Mouse (Mus musculus): ENCODE measurements around the gene Vmn2r93. TPM values are rescaled to one million over a fixed set of nuclear protein-coding genes. Genes with fewer than 3 reads are reported as not detected.
A peak's percentile ranks its signal among the peaks of the same experiment; 100 is the strongest.

The Vmn2r93 gene
- total and polyA plus RNA-seq, 3 experiments, result not detected

DNA sequence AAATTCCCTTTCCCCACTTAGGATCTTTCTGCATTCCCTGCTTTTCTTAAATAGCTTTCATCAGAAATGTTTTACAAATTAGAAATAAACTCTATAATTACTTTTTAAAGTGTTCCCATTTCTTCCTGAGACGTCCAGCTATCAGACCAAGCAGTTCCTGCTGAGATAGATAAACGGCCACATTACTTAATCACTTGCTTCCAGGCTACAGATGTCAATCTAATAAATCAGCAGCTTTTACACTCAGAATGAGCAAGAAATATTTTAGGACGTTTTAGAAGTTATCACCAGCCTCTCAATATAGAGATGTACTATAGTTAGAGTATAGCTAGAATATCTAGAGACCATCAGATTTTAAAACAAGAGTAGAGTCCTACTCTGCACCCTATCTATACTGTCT is 62.7 kb downstream of the Vmn2r93 start (continued):
- TF ChIP-seq CTCF (IDR thresholded peaks at IDR 0.05 in 2 of 3, conservative IDR thresholded peaks at IDR 0.05 in 1 of 3; ENCODE audit: control insufficient read depth in 1 of 3, insufficient read depth in 1 of 3, low read depth in 2 of 3, low read length in 3 of 3, poor library complexity in 1 of 3, severe bottlenecking in 1 of 3) (no peak), ETS1 (IDR thresholded peaks at IDR 0.05; ENCODE audit: low read depth, low read length) (peak; percentile 77), HCFC1 (IDR thresholded peaks at IDR 0.05; ENCODE audit: low read depth, low read length) (no peak), E2F4 (IDR thresholded peaks at IDR 0.05; ENCODE audit: borderline replicate concordance, low read depth, low read length) (no peak), EP300 (IDR thresholded peaks at IDR 0.05; ENCODE audit: low read depth in 1 of 2, low read length in 2 of 2) (peak; percentile 92 to 96), POLR2A (IDR thresholded peaks at IDR 0.05; ENCODE audit: control insufficient read depth in 1 of 2, insufficient read depth in 1 of 2, low read depth in 1 of 2, low read length in 2 of 2, poor library complexity in 1 of 2) (no peak), TBP (IDR thresholded peaks at IDR 0.05; ENCODE audit: low read depth, low read length) (no peak), ZKSCAN1 (IDR thresholded peaks at IDR 0.05; ENCODE audit: low read depth, low read length) (no peak), BHLHE40 (IDR thresholded peaks at IDR 0.05; ENCODE audit: borderline replicate concordance, low read depth, low read length) (no peak), MXI1 (IDR thresholded peaks at IDR 0.05; ENCODE audit: low read depth, low read length) (no peak; the same call in 1 of the 2 replicates), JUND (IDR thresholded peaks at IDR 0.05; ENCODE audit: low read depth, low read length) (no peak), NELFE (IDR thresholded peaks at IDR 0.05; ENCODE audit: low read depth, low read length) (no peak), CHD2 (IDR thresholded peaks at IDR 0.05; ENCODE audit: low read length) (no peak), USF2 (IDR thresholded peaks at IDR 0.05; ENCODE audit: borderline replicate concordance in 1 of 2, insufficient read depth in 1 of 2, low read depth in 1 of 2, low read length in 2 of 2) (no peak), RCOR1 (IDR thresholded peaks at IDR 0.05; ENCODE audit: low read depth, low read length) (peak; percentile 95), SMC3 (IDR thresholded peaks at IDR 0.05; ENCODE audit: low read depth, low read length) (no peak), NRF1 (IDR thresholded peaks at IDR 0.05; ENCODE audit: insufficient read depth, low read depth, low read length, poor library complexity, severe bottlenecking) (no peak), MAFK (IDR thresholded peaks at IDR 0.05; ENCODE audit: borderline replicate concordance, low read depth, low read length) (peak; percentile 56; the same call in 1 of the 2 replicates), POLR2AphosphoS5 (IDR thresholded peaks at IDR 0.05; ENCODE audit: borderline replicate concordance, low read depth, low read length) (no peak), SIN3A (IDR thresholded peaks at IDR 0.05; ENCODE audit: low read length) (no peak), MAZ (IDR thresholded peaks at IDR 0.05; ENCODE audit: low read depth, low read length) (no peak), ZMIZ1 (IDR thresholded peaks at IDR 0.05; ENCODE audit: low read depth, low read length) (no peak)

Other genes with a start within 250 kb of the Vmn2r93 start
- gene Vmn2r124, start 248.7 kb upstream of the Vmn2r93 start, total RNA-seq (2012; rRNA removed), result not detected in 2 replicates
- gene Vmn2r124, start 248.7 kb upstream of the Vmn2r93 start, polyA plus RNA-seq (2012; ENCODE audit: insufficient read depth in 1 of 2, insufficient read length in 2 of 2, low read depth in 1 of 2, low replicate concordance in 2 of 2, missing spikeins in 1 of 2), result not detected
- gene Vmn2r91, start 213.1 kb upstream of the Vmn2r93 start, total RNA-seq (2012; rRNA removed), result not detected in 2 replicates
- not detected for gene Vmn2r91, start 213.1 kb upstream of the Vmn2r93 start, polyA plus RNA-seq (2012; ENCODE audit: insufficient read depth in 1 of 2, insufficient read length in 2 of 2, low read depth in 1 of 2, low replicate concordance in 2 of 2, missing spikeins in 1 of 2)
- not detected in 2 replicates for gene Vmn2r92, start 146.2 kb upstream of the Vmn2r93 start, total RNA-seq (2012; rRNA removed)
- gene Vmn2r92, start 146.2 kb upstream of the Vmn2r93 start, polyA plus RNA-seq (2012; ENCODE audit: insufficient read depth in 1 of 2, insufficient read length in 2 of 2, low read depth in 1 of 2, low replicate concordance in 2 of 2, missing spikeins in 1 of 2), result under 1 TPM in 1 of 2 experiments, not detected in 1; 0.03 TPM
- gene Vmn2r94, start 20.3 kb upstream of the Vmn2r93 start, total RNA-seq (2012; rRNA removed), result under 0.01 TPM in 1 of 2 replicates, not detected in the other
- gene Vmn2r94, start 20.3 kb upstream of the Vmn2r93 start, polyA plus RNA-seq (2012; ENCODE audit: insufficient read depth in 1 of 2, insufficient read length in 2 of 2, low read depth in 1 of 2, low replicate concordance in 2 of 2, missing spikeins in 1 of 2), result not detected
- gene Vmn2r95, start 126.0 kb downstream of the Vmn2r93 start, total RNA-seq (2012; rRNA removed), result under 0.01 TPM in 1 of 2 replicates, not detected in the other
- gene Vmn2r95, start 126.0 kb downstream of the Vmn2r93 start, polyA plus RNA-seq (2012; ENCODE audit: insufficient read depth in 1 of 2, insufficient read length in 2 of 2, low read depth in 1 of 2, low replicate concordance in 2 of 2, missing spikeins in 1 of 2), result under 1 TPM in 1 of 2 experiments, not detected in 1; 0.01 TPM